Mouse (Mus musculus) T-cell, adult 2 months (primary cell): ENCODE measurements around the gene Cmas.

Experiments
- DNase-seq: peaks from one replicate; pipeline ENCODE4 v3.0.0; 2022; ENCODE audit warnings: low spot score

The Cmas gene

GRCm38 (mm10) chr6:142793468-142793867 lies 37.0 kb downstream of the Cmas start:
- DNase-seq = no peak

DNA sequence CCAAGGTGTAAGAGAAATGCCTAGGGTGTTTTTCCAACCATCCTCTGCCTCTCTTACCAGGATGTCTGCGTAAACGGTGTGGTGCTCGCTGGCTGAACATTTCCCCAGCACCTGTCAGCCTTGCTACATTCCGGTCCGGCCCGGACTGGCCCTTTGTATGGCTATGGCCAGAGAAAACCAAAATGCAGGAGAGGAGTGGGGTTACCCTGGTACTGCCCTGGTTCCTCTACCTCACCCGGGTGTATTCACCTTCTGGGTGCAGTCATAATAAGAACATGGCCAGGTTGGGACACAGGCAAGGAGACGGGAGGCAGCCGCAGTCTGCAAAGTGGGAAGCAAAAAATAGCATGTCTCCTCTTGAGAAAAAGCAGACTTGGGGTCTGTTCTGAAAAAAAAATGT lies 38.6 kb downstream of the Cmas start:
- no peak for DNase-seq

- no peak for DNase-seq
Measured at GRCm38 (mm10) chr6:142795655-142796441, 39.4 kb downstream of the Cmas start.

DNA sequence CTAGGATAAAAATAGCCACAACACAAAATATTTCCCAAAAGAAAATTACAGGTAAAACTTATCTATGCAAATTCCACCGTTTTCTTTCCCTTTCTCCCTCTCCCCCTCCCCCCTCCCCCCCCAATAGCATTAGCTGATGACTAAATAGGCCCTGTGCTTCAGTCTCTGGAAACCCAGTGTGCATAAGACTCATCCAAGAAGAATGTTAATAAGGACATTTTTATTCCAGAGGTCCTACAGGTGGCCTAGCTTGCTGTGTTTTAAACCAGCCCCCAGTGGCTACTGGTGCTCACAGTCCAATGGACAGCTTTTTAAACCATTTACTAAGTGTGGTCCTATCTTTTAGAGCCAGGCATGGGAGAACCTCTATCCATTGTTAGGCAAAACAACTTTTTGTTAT lies 41.5 kb downstream of the Cmas start:
- no peak for DNase-seq

GRCm38 (mm10) chr6:142798837-142799236 lies 42.4 kb downstream of the Cmas start:
- DNase-seq = no peak

GRCm38 (mm10) chr6:142799704-142800374 lies 43.4 kb downstream of the Cmas start:
- DNase-seq = no peak

DNA sequence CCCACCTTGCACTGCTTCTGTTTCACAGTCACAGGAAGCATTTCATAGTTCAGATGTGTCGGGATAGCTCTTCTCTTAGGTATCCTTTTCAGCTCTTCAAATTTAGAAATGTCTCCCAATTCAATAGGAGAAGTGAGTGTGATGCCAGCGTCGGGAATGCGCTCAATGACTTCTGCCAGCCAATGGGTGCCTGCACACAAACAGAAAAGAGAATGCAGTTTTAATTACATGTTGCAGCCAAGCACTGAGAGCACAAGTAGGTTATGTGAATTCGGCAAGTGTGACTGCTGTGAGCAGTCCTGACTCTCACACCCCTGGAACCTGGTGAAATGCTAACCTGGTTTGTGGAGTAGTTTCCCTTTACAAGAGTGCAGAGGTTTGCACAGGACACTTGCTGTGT lies 45.2 kb downstream of the Cmas start:
- DNase-seq = no peak

DNA sequence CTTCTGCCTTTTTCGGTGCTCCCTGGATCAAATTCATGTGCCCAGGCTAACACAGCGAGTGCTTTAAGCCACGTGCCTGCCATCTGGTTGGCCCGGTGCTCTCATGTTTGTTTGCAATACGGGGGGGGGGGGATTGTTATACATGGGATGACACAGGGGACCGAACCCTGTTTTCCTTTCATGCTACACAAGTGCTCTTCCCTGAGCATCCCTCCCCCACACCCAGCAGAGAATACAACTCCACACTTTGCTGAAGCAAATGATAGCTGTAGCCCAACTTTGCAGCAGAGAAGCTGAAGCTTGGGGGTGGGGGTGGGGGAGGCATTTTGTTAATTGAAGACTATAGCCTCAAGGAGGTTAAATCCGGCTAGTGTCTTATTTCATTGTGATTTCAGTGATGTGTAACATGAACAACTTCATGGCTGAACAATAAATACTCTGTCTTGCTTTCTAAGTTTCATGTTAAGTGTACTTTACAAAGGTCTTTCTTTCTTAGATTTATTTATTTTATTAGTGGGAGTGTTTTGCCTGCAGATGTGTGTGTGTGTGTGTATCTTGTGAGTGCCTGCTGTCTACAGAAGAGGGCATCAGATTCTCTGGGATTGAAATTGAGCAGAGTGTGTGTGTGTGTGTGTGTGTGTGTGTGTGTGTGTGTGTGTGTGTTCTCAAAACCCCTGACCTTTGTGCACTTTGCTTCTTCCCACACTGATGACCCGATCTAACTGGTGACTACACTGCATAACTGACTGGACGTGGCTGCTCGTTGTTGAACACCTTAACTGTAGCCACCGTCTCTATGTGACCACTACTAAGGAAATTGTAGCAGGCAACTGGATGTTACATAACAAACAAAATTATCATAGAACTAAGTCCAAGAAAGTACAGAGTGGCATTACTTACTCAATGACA lies 46.4 kb downstream of the Cmas start:
- DNase-seq = no peak

DNA sequence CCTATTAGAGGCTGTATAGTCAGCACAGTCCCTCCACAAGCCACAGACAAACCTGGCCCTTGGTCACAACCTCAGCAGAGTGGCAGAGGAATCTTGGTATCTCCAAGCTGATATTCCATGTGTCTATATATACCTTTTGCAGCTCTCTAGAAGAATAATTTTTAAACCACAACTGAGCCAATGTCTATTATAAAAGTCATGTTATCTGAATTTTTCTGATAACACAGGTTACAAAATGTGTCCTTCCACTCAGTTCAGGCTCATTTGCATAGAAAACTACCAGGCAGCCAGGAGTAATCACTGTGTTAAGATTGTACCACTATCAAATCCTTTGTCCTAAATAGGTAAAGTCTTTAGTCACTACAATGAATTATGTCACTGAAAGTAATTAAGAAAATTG lies 47.9 kb downstream of the Cmas start, which contains the start of gene Sult6b2:
TSS of gene Sult6b2 (minus strand) at position 101 of the 400 bp plus-strand sequence.
- no peak for DNase-seq

- DNase-seq = no peak
Measured at GRCm38 (mm10) chr6:142806326-142806725, 49.8 kb downstream of the Cmas start.

DNA sequence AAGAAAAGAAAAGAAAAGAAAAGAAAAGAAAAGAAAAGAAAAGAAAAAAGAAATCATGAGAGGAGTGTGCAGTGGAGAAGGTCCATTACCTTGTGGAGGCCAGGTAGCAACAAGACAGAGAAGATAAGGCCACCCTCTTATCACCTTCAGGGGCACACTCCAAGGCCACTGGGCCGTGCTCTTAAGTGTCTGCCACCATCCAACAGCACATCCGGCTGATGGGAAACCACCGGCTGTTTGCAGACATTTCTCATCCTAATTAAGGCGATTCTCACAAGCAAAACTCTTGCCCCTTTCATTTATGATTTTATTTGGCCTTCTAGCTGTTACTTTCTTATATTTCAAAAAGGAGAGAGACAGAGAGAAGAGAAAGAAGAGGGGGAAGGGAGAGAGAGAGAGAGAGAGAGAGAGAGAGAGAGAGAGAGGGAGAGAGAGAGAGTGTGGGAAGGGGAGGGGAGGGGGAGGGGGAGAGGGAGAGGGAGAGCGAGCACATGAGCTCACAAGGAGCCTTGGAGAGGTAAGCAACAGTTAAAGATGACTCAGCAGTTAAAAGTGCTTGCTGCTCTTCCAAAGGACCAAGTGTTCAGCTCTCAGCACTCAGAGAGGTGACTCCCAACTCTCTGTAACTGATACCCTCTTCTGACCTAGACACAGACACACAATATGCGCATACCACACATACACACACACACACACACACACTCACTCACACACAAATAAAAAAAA lies 53.0 kb downstream of the Cmas start:
- peak; percentile 15 for DNase-seq

- DNase-seq = no peak
Measured at GRCm38 (mm10) chr6:142810239-142810638, 53.8 kb downstream of the Cmas start.

- no peak for DNase-seq
Measured at GRCm38 (mm10) chr6:142812969-142813368, 56.5 kb downstream of the Cmas start.

- DNase-seq = no peak
Measured at GRCm38 (mm10) chr6:142814011-142814410, 57.5 kb downstream of the Cmas start.

GRCm38 (mm10) chr6:142814495-142814921 lies 58.0 kb downstream of the Cmas start:
- peak; percentile 82 for DNase-seq

GRCm38 (mm10) chr6:142815513-142815912 lies 59.0 kb downstream of the Cmas start:
- DNase-seq = no peak

DNA sequence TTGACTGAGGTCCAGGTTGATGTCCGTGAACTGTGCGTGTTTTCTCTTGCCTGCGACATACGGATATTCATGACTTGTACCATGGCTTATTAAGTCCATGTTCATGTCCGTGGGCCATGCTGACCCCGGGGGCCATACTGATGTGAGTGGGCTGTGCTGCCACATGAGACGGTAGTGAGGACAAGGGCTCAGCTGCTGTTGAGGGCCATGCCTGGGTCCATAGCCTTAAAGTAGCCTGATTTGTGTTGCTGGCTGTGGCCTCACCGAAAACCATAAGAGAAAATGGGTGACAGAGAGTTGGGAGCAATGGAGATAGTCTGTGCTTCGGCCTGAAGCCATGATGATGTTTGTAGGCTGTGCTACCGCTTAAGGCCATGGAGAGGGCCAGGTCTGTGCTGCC lies 61.8 kb downstream of the Cmas start:
- no peak for DNase-seq

GRCm38 (mm10) chr6:142823008-142823787 lies 66.7 kb downstream of the Cmas start:
- DNase-seq = no peak
